Mouse (Mus musculus) B cell, adult 62 days (primary cell): Measurements from ENCODE around the gene Olfr961. TPM values are rescaled to one million over a fixed set of nuclear protein-coding genes. Genes with fewer than 3 reads are reported as not detected.

Experiments used
- total RNA-seq: library from RNA; stranded (reverse); gene quantifications from 4 replicates; pipeline ENCODE4 v1.2.4, GENCODE M21; 2023

Gene Olfr961
- not detected in 4 replicates for total RNA-seq

GRCm38 (mm10) chr9:39644785-39645184 lies at the start of gene Olfr961:
Olfr961 (plus strand) TSS chr9:39645085.

GRCm38 (mm10) chr9:39603999-39604453 lies 40.9 kb upstream of the Olfr961 start, which contains the start of gene AW551984:
AW551984 (minus strand) TSS chr9:39604403.

GRCm38 (mm10) chr9:39610355-39610754 lies 34.5 kb upstream of the Olfr961 start, which contains the start of gene Olfr148:
Olfr148 (plus strand) TSS chr9:39610655.

GRCm38 (mm10) chr9:39621073-39621472 lies 23.8 kb upstream of the Olfr961 start, which contains the start of gene Olfr960:
Olfr960 (plus strand) TSS chr9:39621373.

GRCm38 (mm10) chr9:39666905-39667304 lies 22.0 kb downstream of the Olfr961 start, which contains the start of gene Olfr963:
Olfr963 (plus strand) TSS chr9:39667205.

Other genes starting within 250 kb of the Olfr961 start
- not detected in 4 replicates for gene Olfr952, start 217.9 kb upstream of the Olfr961 start, total RNA-seq
- not detected in 4 replicates for gene Olfr954, start 188.4 kb upstream of the Olfr961 start, total RNA-seq
- not detected in 4 replicates for gene Olfr955, start 173.1 kb upstream of the Olfr961 start, total RNA-seq
- gene Olfr44, start 151.1 kb upstream of the Olfr961 start, total RNA-seq = not detected in 4 replicates
- not detected in 4 replicates for gene Olfr957, start 129.3 kb upstream of the Olfr961 start, total RNA-seq
- gene Olfr958, start 91.0 kb upstream of the Olfr961 start, total RNA-seq = not detected in 4 replicates
- not detected in 4 replicates for gene Olfr959, start 69.5 kb upstream of the Olfr961 start, total RNA-seq
- gene AW551984, start 40.7 kb upstream of the Olfr961 start, total RNA-seq = not detected in 4 replicates
- gene Olfr148, start 34.4 kb upstream of the Olfr961 start, total RNA-seq = not detected in 4 replicates
- not detected in 4 replicates for gene Olfr960, start 23.7 kb upstream of the Olfr961 start, total RNA-seq
- gene Olfr963, start 22.1 kb downstream of the Olfr961 start, total RNA-seq = not detected in 4 replicates
- not detected in 4 replicates for gene Olfr149, start 62.0 kb downstream of the Olfr961 start, total RNA-seq
- gene Olfr965, start 66.3 kb downstream of the Olfr961 start, total RNA-seq = not detected in 4 replicates
- gene Olfr150, start 85.9 kb downstream of the Olfr961 start, total RNA-seq = not detected in 4 replicates
- gene Olfr967, start 101.2 kb downstream of the Olfr961 start, total RNA-seq = not detected in 4 replicates
- gene Olfr968, start 138.2 kb downstream of the Olfr961 start, total RNA-seq = not detected in 4 replicates
- gene Olfr969, start 145.9 kb downstream of the Olfr961 start, total RNA-seq = not detected in 4 replicates
- not detected in 4 replicates for gene Olfr970, start 163.8 kb downstream of the Olfr961 start, total RNA-seq
- not detected in 4 replicates for gene Olfr971, start 191.8 kb downstream of the Olfr961 start, total RNA-seq
- gene Olfr972, start 221.3 kb downstream of the Olfr961 start, total RNA-seq = not detected in 4 replicates